Mouse (Mus musculus) midbrain, embryonic 14.5 days (tissue): ENCODE measurements at regions not wholly inside any gene's neighbourhood (a gene's known extent, or its start where the extent isn't known, plus 50 kb on each side); places are given as distances from the start of the nearest gene placed in this dataset.

ENCODE experiments used
- ATAC-seq: fragments of 200-750 bp; cut with Nextera tagmentation; 2 replicates; pipeline ENCODE4 v1.8.0; 2017; ENCODE audit warnings: moderate number of reproducible peaks, moderate library complexity; ENCODE audit not compliant: low FRiP score, low TSS enrichment
- DNase-seq: peaks from one replicate; pipeline ENCODE4 v3.0.0-alpha.2; 2015
- H3K27ac ChIP-seq: fragments of 300-500 bp; sonication (generic); replicated peaks from 2 replicates; pipeline ENCODE4 v1.5.1; 2014; ENCODE audit warnings: mild to moderate bottlenecking, low read depth, low read length, moderate library complexity
- H3K27me3 ChIP-seq: fragments of 300-500 bp; sonication (generic); 2 replicates; pipeline ENCODE4 v1.6.1; 2014; ENCODE audit warnings: low read length, control low read depth, mixed read lengths; ENCODE audit not compliant: control insufficient read depth, insufficient read depth
- H3K36me3 ChIP-seq: fragments of 300-500 bp; sonication (generic); 2 replicates; pipeline ENCODE4 v1.6.1; 2014; ENCODE audit warnings: low read length, control low read depth; ENCODE audit not compliant: control insufficient read depth, insufficient read depth
- H3K4me1 ChIP-seq: fragments of 300-500 bp; sonication (generic); 2 replicates; pipeline ENCODE4 v1.6.1; 2014; ENCODE audit warnings: mild to moderate bottlenecking, antibody characterized with exemption, low read length, control low read depth; ENCODE audit not compliant: control insufficient read depth, insufficient read depth
- H3K4me2 ChIP-seq: fragments of 300-500 bp; sonication (generic); 2 replicates; pipeline ENCODE4 v1.6.1; 2014; ENCODE audit warnings: mild to moderate bottlenecking, low read length, moderate library complexity
- H3K4me3 ChIP-seq: fragments of 300-500 bp; sonication (generic); replicated peaks from 2 replicates; pipeline ENCODE4 v1.5.1; 2014; ENCODE audit warnings: low read depth, low read length
- H3K9ac ChIP-seq: fragments of 300-500 bp; sonication (generic); replicated peaks from 2 replicates; pipeline ENCODE4 v1.6.1; 2014; ENCODE audit warnings: mild to moderate bottlenecking, low read length, moderate library complexity
- H3K9me3 ChIP-seq: fragments of 300-500 bp; sonication (generic); 2 replicates; pipeline ENCODE4 v1.6.1; 2016; ENCODE audit warnings: low read length, control low read depth, mixed read lengths; ENCODE audit not compliant: control insufficient read depth
- WGBS: fragments of 180-500 bp; shearing (Covaris S2); extraction: QIAGEN DNeasy Blood & Tissue Kit; methylation state at CpG from one replicate; pipeline ENCODE4 v1.1.7; 2014; 5-methylcytosine and 5-hydroxymethylcytosine counted together

- Histone ChIP-seq H3K27me3 (peaks cover 5% of the 10 kb centered on the region; the same call in 1 of the 2 replicates), H3K4me1 (peaks cover 16% of the 10 kb centered on the region), H3K27ac (no peak overlapping the region), H3K9me3 (no peaks in the 10 kb centered on the region), H3K9ac (no peak overlapping the region), H3K36me3 (no peaks in the 10 kb centered on the region), H3K4me3 (no peak overlapping the region), H3K4me2 (no peak overlapping the region)
- 53% methylated on average over 6 of the region's 6 CpGs for WGBS
- ATAC-seq (no peak), DNase-seq (no peak)
Observed at GRCm38 (mm10) chr6:100517662-100518061, 153.3 kb downstream of the Shq1 start.

GRCm38 (mm10) chr6:100512676-100513075 lies 158.3 kb downstream of the Shq1 start:
- H3K36me3 ChIP-seq, result no peaks in the 10 kb centered on the region
- H3K4me1 ChIP-seq, result no peaks in the 10 kb centered on the region
- no peak for ATAC-seq
- no peak overlapping the region for H3K4me3 ChIP-seq
- WGBS, result 56% methylated on average over 4 of the region's 4 CpGs
- H3K27ac ChIP-seq, result no peak overlapping the region
- DNase-seq, result no peak
- H3K4me2 ChIP-seq, result no peak overlapping the region
- H3K9me3 ChIP-seq, result no peaks in the 10 kb centered on the region
- no peak overlapping the region for H3K9ac ChIP-seq
- H3K27me3 ChIP-seq, result peaks cover 10% of the 10 kb centered on the region; the same call in 1 of the 2 replicates

- no peaks in the 10 kb centered on the region for H3K36me3 ChIP-seq
- H3K9ac ChIP-seq, result no peak overlapping the region
- no peaks in the 10 kb centered on the region for H3K9me3 ChIP-seq
- ATAC-seq (no peak), DNase-seq (no peak)
- no peak overlapping the region for H3K4me2 ChIP-seq
- no peak overlapping the region for H3K4me3 ChIP-seq
- peaks cover 5% of the 10 kb centered on the region; the same call in 1 of the 2 replicates for H3K27me3 ChIP-seq
- WGBS, result 76% methylated on average over 4 of the region's 4 CpGs
- no peak overlapping the region for H3K27ac ChIP-seq
- no peaks in the 10 kb centered on the region for H3K4me1 ChIP-seq
Observed at GRCm38 (mm10) chr6:100510676-100511075, 160.3 kb downstream of the Shq1 start.

- H3K36me3 ChIP-seq, result no peaks in the 10 kb centered on the region
- H3K4me2 ChIP-seq, result no peak overlapping the region
- H3K4me1 ChIP-seq, result 0 out of 2 replicates have a peak, but pooled peaks cover under 1% of the 10 kb centered on the region
- no peak for ATAC-seq
- no peaks in the 10 kb centered on the region for H3K9me3 ChIP-seq
- H3K4me3 ChIP-seq, result no peak overlapping the region
- H3K9ac ChIP-seq, result no peak overlapping the region
- peak; percentile 51 for DNase-seq
- 50% methylated on average over 15 of the region's 15 CpGs for whole genome bisulfite sequencing
- no peak overlapping the region for H3K27ac ChIP-seq
- H3K27me3 ChIP-seq, result 0 out of 2 replicates have a peak, but pooled peaks cover 5% of the 10 kb centered on the region
Observed at GRCm38 (mm10) chr6:100505506-100506247, 165.3 kb downstream of the Shq1 start.

GRCm38 (mm10) chr6:100502961-100503782 lies 167.8 kb downstream of the Shq1 start:
- Histone ChIP-seq H3K27ac (no peak overlapping the region), H3K9me3 (no peaks in the 10 kb centered on the region), H3K27me3 (0 out of 2 replicates have a peak, but pooled peaks cover 1% of the 10 kb centered on the region), H3K9ac (no peak overlapping the region), H3K4me1 (0 out of 2 replicates have a peak, but pooled peaks cover 6% of the 10 kb centered on the region), H3K36me3 (no peaks in the 10 kb centered on the region), H3K4me2 (no peak overlapping the region), H3K4me3 (no peak overlapping the region)
- DNase-seq (no peak), ATAC-seq (no peak)
- WGBS, result 62% methylated on average over 14 of the region's 14 CpGs

GRCm38 (mm10) chr6:100502139-100502538 lies 168.8 kb downstream of the Shq1 start:
- no peak for ATAC-seq
- Histone ChIP-seq H3K4me3 (no peak overlapping the region), H3K9me3 (no peaks in the 10 kb centered on the region), H3K27ac (no peak overlapping the region), H3K4me1 (0 out of 2 replicates have a peak, but pooled peaks cover 6% of the 10 kb centered on the region), H3K4me2 (no peak overlapping the region), H3K36me3 (no peaks in the 10 kb centered on the region), H3K9ac (no peak overlapping the region), H3K27me3 (no peaks in the 10 kb centered on the region)
- 42% methylated on average over 6 of the region's 6 CpGs for WGBS
- DNase-seq, result no peak

GRCm38 (mm10) chr6:100500741-100501140 lies 170.2 kb downstream of the Shq1 start:
- Histone ChIP-seq H3K27me3 (no peaks in the 10 kb centered on the region), H3K9ac (no peak overlapping the region), H3K9me3 (no peaks in the 10 kb centered on the region), H3K36me3 (no peaks in the 10 kb centered on the region), H3K4me2 (no peak overlapping the region), H3K4me3 (no peak overlapping the region), H3K4me1 (0 out of 2 replicates have a peak, but pooled peaks cover 6% of the 10 kb centered on the region), H3K27ac (no peak overlapping the region)
- 41% methylated on average over 2 of the region's 2 CpGs for WGBS
- ATAC-seq, result no peak
- DNase-seq, result no peak

- no peaks in the 10 kb centered on the region for H3K36me3 ChIP-seq
- WGBS, result 56% methylated on average over 8 of the region's 8 CpGs
- no peak overlapping the region for H3K9ac ChIP-seq
- H3K4me3 ChIP-seq, result no peak overlapping the region
- no peaks in the 10 kb centered on the region for H3K9me3 ChIP-seq
- no peak for DNase-seq
- 0 out of 2 replicates have a peak, but pooled peaks cover 9% of the 10 kb centered on the region for H3K4me1 ChIP-seq
- no peak for ATAC-seq
- H3K4me2 ChIP-seq, result no peak overlapping the region
- no peaks in the 10 kb centered on the region for H3K27me3 ChIP-seq
- no peak overlapping the region for H3K27ac ChIP-seq
Observed at GRCm38 (mm10) chr6:100500060-100500459, 170.9 kb downstream of the Shq1 start.
